Mouse (Mus musculus): ENCODE data around the gene Slc25a1. TPM values are rescaled to one million over a fixed set of nuclear protein-coding genes. Genes with fewer than 3 reads are reported as not detected.

Gene Slc25a1
- total and polyA plus RNA-seq, 3 experiments: 113 to 141 (median 134) TPM

GRCm38 (mm10) chr16:17891567-17891959 is 36.5 kb downstream of the Slc25a1 start, which contains the start of gene Gm20518:
Gene Gm20518 (minus strand): TSS chr16:17891671.
- peak within 1 kb of the TSS; percentile 98 for H3K9ac ChIP-seq (ENCODE audit: insufficient read depth, low read depth)
- in situ Hi-C loops (cut with MboI; ENCODE audit: low pct_ligation_motif_present, low pct_unique_long_range_greater_than_20kb, low sequenced_read_pairs): no loop called here
- peaks cover 22% of the 10 kb centered on the region for H3K79me2 ChIP-seq (replicated peaks; ENCODE audit: control insufficient read depth, extremely low read depth, insufficient read depth, poor library complexity, severe bottlenecking)
- TF ChIP-seq JUN (IDR thresholded peaks at IDR 0.05; ENCODE audit: insufficient read depth, low read depth, low read length) (no peak), TCF12 (IDR thresholded peaks at IDR 0.05; ENCODE audit: low read depth, low read length) (peak; percentile 73), MYC (IDR thresholded peaks at IDR 0.05; ENCODE audit: low read depth, low read length) (no peak), MAFK (IDR thresholded peaks at IDR 0.05; ENCODE audit: insufficient replicate concordance, low read length) (no peak), GABPA (IDR thresholded peaks at IDR 0.05; ENCODE audit: insufficient replicate concordance, low read depth, low read length) (no peak), CHD1 (IDR thresholded peaks at IDR 0.05; ENCODE audit: low read depth, low read length) (no peak), USF2 (conservative IDR thresholded peaks at IDR 0.05; ENCODE audit: low read depth, low read length) (no peak), CHD2 (IDR thresholded peaks at IDR 0.05; ENCODE audit: low read length) (no peak), TBP (conservative IDR thresholded peaks at IDR 0.05; ENCODE audit: low read depth, low read length) (no peak), ETS1 (conservative IDR thresholded peaks at IDR 0.05; ENCODE audit: low read depth, low read length) (no peak), RAD21 (IDR thresholded peaks at IDR 0.05; ENCODE audit: low read depth, low read length) (no peak), KAT2A (IDR thresholded peaks at IDR 0.05; ENCODE audit: insufficient replicate concordance, low read length) (no peak), POLR2A (IDR thresholded peaks at IDR 0.05; ENCODE audit: low read depth, low read length) (peak; percentile 96), E2F4 (IDR thresholded peaks at IDR 0.05; ENCODE audit: insufficient replicate concordance, low read depth, low read length) (no peak), ZMIZ1 (IDR thresholded peaks at IDR 0.05; ENCODE audit: low read depth, low read length) (peak; percentile 96), SMC3 (IDR thresholded peaks at IDR 0.05; ENCODE audit: low read depth, low read length) (no peak), ELF1 (IDR thresholded peaks at IDR 0.05; ENCODE audit: low read depth, low read length) (peak; percentile 45), MAZ (IDR thresholded peaks at IDR 0.05; ENCODE audit: low read depth, low read length) (peak; percentile 75; the same call in 1 of the 2 replicates), POLR2AphosphoS2 (IDR thresholded peaks at IDR 0.05; ENCODE audit: low read depth, low read length) (peak; percentile 93), NELFE (IDR thresholded peaks at IDR 0.05; ENCODE audit: low read depth, low read length) (peak; percentile 97), NRF1 (IDR thresholded peaks at IDR 0.05; ENCODE audit: low read depth, low read length) (peak; percentile 62; the same call in 1 of the 2 replicates), SIN3A (IDR thresholded peaks at IDR 0.05; ENCODE audit: low read length) (no peak), HCFC1 (IDR thresholded peaks at IDR 0.05; ENCODE audit: low read depth, low read length) (peak; percentile 68), UBTF (IDR thresholded peaks at IDR 0.05; ENCODE audit: low read depth, low read length) (no peak), RCOR1 (conservative IDR thresholded peaks at IDR 0.05; ENCODE audit: low read depth, low read length) (no peak)
- peak within 1 kb of the TSS; percentile 73 for H3K27ac ChIP-seq (ENCODE audit: insufficient read depth, low read depth)
- peak within 1 kb of the TSS; percentile 68 for H3K4me2 ChIP-seq (ENCODE audit: insufficient read depth, low read depth, poor library complexity, severe bottlenecking)
- no peaks in the 10 kb centered on the region for H3K9me3 ChIP-seq (replicated peaks; ENCODE audit: low read length)
- H3K27me3 ChIP-seq (replicated peaks): no peaks in the 10 kb centered on the region
- dilution Hi-C loops (cut with MboI; ENCODE audit: extremely low pct_ligation_motif_present, extremely low pct_unique_long_range_greater_than_20kb, low sequenced_read_pairs): no loop called here
- peaks cover 0 to 12% of the 10 kb centered on the region in 2 experiments for H3K36me3 ChIP-seq (replicated peaks in 1 of 2; ENCODE audit: control insufficient read depth in 1 of 2, insufficient read depth in 1 of 2, low read length in 1 of 2)
- H3K4me1 ChIP-seq (ENCODE audit: control insufficient read depth in 1 of 2, insufficient read depth in 2 of 2): peaks cover 7 to 26% of the 10 kb centered on the region in 2 experiments
- peak within 1 kb of the TSS; percentile 90 to 98 (median 93) for H3K4me3 ChIP-seq (replicated peaks in 1 of 3; ENCODE audit: low read depth in 2 of 3, low read length in 2 of 3, poor library complexity in 1 of 3)
- peak; percentile 100 for DNase-seq (ENCODE audit: extremely low read depth)
